Mouse (Mus musculus): Measurements from ENCODE around the gene Jazf1.

- TF ChIP-seq CTCF (IDR thresholded peaks at IDR 0.05; ENCODE audit: low read depth, low read length) (no peak), POLR2A (IDR thresholded peaks at IDR 0.05; ENCODE audit: insufficient read depth, low read length) (no peak)
Observed at GRCm38 (mm10) chr6:52963840-52964690, 104.4 kb downstream of the Jazf1 start.
